Mouse (Mus musculus) midbrain, postnatal 0 days (tissue): ENCODE results near the gene Otud7b. TPM values are rescaled to one million over a fixed set of nuclear protein-coding genes. Genes with fewer than 3 reads are reported as not detected.
"Not testable (repeated sequence)": the region's sequence is repeated elsewhere in the genome, so short reads cannot be mapped to it uniquely, and the experiment has no call there.

Experiments used
- ATAC-seq: fragments of 200-750 bp; cut with Nextera tagmentation; 2 replicates; pipeline ENCODE4 v1.8.0; 2017; ENCODE audit warnings: moderate number of reproducible peaks, mild to moderate bottlenecking, moderate TSS enrichment, moderate library complexity; ENCODE audit not compliant: low FRiP score
- DNase-seq: peaks from one replicate; pipeline ENCODE4 v3.0.0-alpha.2; 2015; ENCODE audit warnings: low spot score
- H3K27ac ChIP-seq: fragments of 300-500 bp; sonication (generic); 2 replicates; pipeline ENCODE4 v1.5.1; 2014; ENCODE audit warnings: low read depth, mild to moderate bottlenecking, low read length, mixed read lengths
- H3K27me3 ChIP-seq: fragments of 300-500 bp; sonication (generic); 2 replicates; pipeline ENCODE4 v1.6.1; 2014; ENCODE audit warnings: low read length, control low read depth, mixed read lengths; ENCODE audit not compliant: insufficient read depth
- H3K36me3 ChIP-seq: fragments of 300-500 bp; sonication (generic); 2 replicates; pipeline ENCODE4 v1.6.1; 2014; ENCODE audit warnings: low read length, control low read depth, mixed read lengths; ENCODE audit not compliant: insufficient read depth
- H3K4me1 ChIP-seq: fragments of 300-500 bp; sonication (generic); 2 replicates; pipeline ENCODE4 v1.6.1; 2014; ENCODE audit warnings: mild to moderate bottlenecking, control low read depth, antibody characterized with exemption, low read length, mixed read lengths; ENCODE audit not compliant: insufficient read depth
- H3K4me2 ChIP-seq: fragments of 300-500 bp; sonication (generic); 2 replicates; pipeline ENCODE4 v1.6.1; 2014; ENCODE audit warnings: low read depth, mild to moderate bottlenecking, low read length, mixed read lengths; ENCODE audit not compliant: poor library complexity, severe bottlenecking
- H3K4me3 ChIP-seq: fragments of 300-500 bp; sonication (generic); 2 replicates; pipeline ENCODE4 v1.5.1; 2014; ENCODE audit warnings: low read depth, mild to moderate bottlenecking, low read length, moderate library complexity
- H3K9ac ChIP-seq: fragments of 300-500 bp; sonication (generic); replicated peaks from 2 replicates; pipeline ENCODE4 v1.6.1; 2014; ENCODE audit warnings: mild to moderate bottlenecking, low read length, moderate library complexity, mixed read lengths; ENCODE audit not compliant: poor library complexity, severe bottlenecking
- H3K9me3 ChIP-seq: fragments of 300-500 bp; sonication (generic); 2 replicates; pipeline ENCODE4 v1.6.1; 2016; ENCODE audit warnings: low read length, control low read depth
- CTCF ChIP-seq: IDR thresholded peaks from 2 replicates; pipeline ENCODE4 v1.5.1; 2016; ENCODE audit warnings: antibody characterized with exemption, mild to moderate bottlenecking
- WGBS: fragments of 180-500 bp; shearing (Covaris S2); extraction: QIAGEN DNeasy Blood & Tissue Kit; methylation state at CpG from one replicate; pipeline ENCODE4 v1.1.7; 2014; 5-methylcytosine and 5-hydroxymethylcytosine counted together
- polyA plus RNA-seq: library from polyadenylated mRNA; unstranded; fragments of >200 nt; fragmentation: Nextera tagmentation; extraction: Ambion mirVana; gene quantifications from 2 replicates; pipeline ENCODE4 v1.2.1, GENCODE M21; 2015
- total RNA-seq: library from RNA; depleted of rRNA; stranded (reverse); fragments of >200 nt; gene quantifications from 2 replicates; pipeline ENCODE4 v1.2.3, GENCODE M21; 2014

Otud7b gene
- total and polyA plus RNA-seq, 2 experiments from 2014 or later, result 7.5 to 14.3 TPM

GRCm38 (mm10) chr3:96194966-96195365, 90.6 kb downstream of the Otud7b start:
- no peak overlapping the region for H3K9ac ChIP-seq
- H3K36me3 ChIP-seq, result peaks cover 32% of the 10 kb centered on the region
- H3K4me1 ChIP-seq, result peaks cover 8% of the 10 kb centered on the region; the same call in 1 of the 2 replicates
- no peak for ATAC-seq
- H3K4me2 ChIP-seq, result no peak overlapping the region
- TF ChIP-seq CTCF, result no peak
- WGBS, result 90% methylated on average over 10 of the region's 10 CpGs
- no peak overlapping the region for H3K27ac ChIP-seq
- no peak for DNase-seq
- no peaks in the 10 kb centered on the region for H3K9me3 ChIP-seq
- no peak overlapping the region for H3K4me3 ChIP-seq
- H3K27me3 ChIP-seq, result no peaks in the 10 kb centered on the region

- H3K27me3 ChIP-seq, result no peaks in the 10 kb centered on the region
- ATAC-seq, result no peak
- 94% methylated on average over 11 of the region's 11 CpGs for WGBS
- peaks cover 8% of the 10 kb centered on the region; the same call in 1 of the 2 replicates for H3K4me1 ChIP-seq
- H3K27ac ChIP-seq, result no peak overlapping the region
- no peak overlapping the region for H3K9ac ChIP-seq
- no peak overlapping the region for H3K4me3 ChIP-seq
- H3K36me3 ChIP-seq, result peaks cover 24% of the 10 kb centered on the region
- no peak overlapping the region for H3K4me2 ChIP-seq
- H3K9me3 ChIP-seq, result no peaks in the 10 kb centered on the region
- DNase-seq, result no peak
- TF ChIP-seq CTCF, result peak; percentile 56
Observed at GRCm38 (mm10) chr3:96195616-96196313, 91.4 kb downstream of the Otud7b start.

- Histone ChIP-seq H3K4me3 (peak overlapping the region; percentile 59), H3K27ac (peak overlapping the region; percentile 100), H3K9ac (peak overlapping the region; percentile 86), H3K9me3 (no peaks in the 10 kb centered on the region), H3K4me1 (peaks cover 8% of the 10 kb centered on the region; the same call in 1 of the 2 replicates), H3K4me2 (peak overlapping the region; percentile 92), H3K36me3 (peaks cover 24% of the 10 kb centered on the region), H3K27me3 (no peaks in the 10 kb centered on the region)
- TF ChIP-seq CTCF, result no peak
- DNase-seq (no peak), ATAC-seq (peak; percentile 8; the same call in 1 of the 2 replicates)
- 19% methylated on average over 27 of the region's 27 CpGs for WGBS
Observed at GRCm38 (mm10) chr3:96196437-96197128, 92.3 kb downstream of the Otud7b start.

- Histone ChIP-seq H3K4me1 (peaks cover 8% of the 10 kb centered on the region; the same call in 1 of the 2 replicates), H3K27me3 (no peaks in the 10 kb centered on the region), H3K27ac (peak overlapping the region; percentile 100), H3K36me3 (peaks cover 24% of the 10 kb centered on the region), H3K9ac (peak overlapping the region; percentile 86), H3K4me2 (peak overlapping the region; percentile 92), H3K9me3 (no peaks in the 10 kb centered on the region), H3K4me3 (peak overlapping the region; percentile 59)
- DNase-seq (peak; percentile 97), ATAC-seq (peak; percentile 93)
- peak; percentile 44 for TF ChIP-seq CTCF
- WGBS, result under 1% methylated on average over 50 of the region's 50 CpGs
Observed at GRCm38 (mm10) chr3:96197129-96197749, 92.9 kb downstream of the Otud7b start.

GRCm38 (mm10) chr3:96198181-96198580, 93.9 kb downstream of the Otud7b start:
- H3K4me3 ChIP-seq, result peak overlapping the region; percentile 59; the same call in 1 of the 2 replicates
- peaks cover 8% of the 10 kb centered on the region; the same call in 1 of the 2 replicates for H3K4me1 ChIP-seq
- H3K9ac ChIP-seq, result peak overlapping the region; percentile 20
- no peak for TF ChIP-seq CTCF
- WGBS, result 7% methylated on average over 6 of the region's 6 CpGs
- ATAC-seq (peak; percentile 38; the same call in 1 of the 2 replicates), DNase-seq (peak; percentile 47)
- peaks cover 14% of the 10 kb centered on the region for H3K36me3 ChIP-seq
- H3K27ac ChIP-seq, result peak overlapping the region; percentile 100
- no peaks in the 10 kb centered on the region for H3K9me3 ChIP-seq
- H3K4me2 ChIP-seq, result peak overlapping the region; percentile 92
- H3K27me3 ChIP-seq, result no peaks in the 10 kb centered on the region

- not testable (repeated sequence) for DNase-seq, H3K4me1 ChIP-seq, H3K36me3 ChIP-seq, H3K27me3 ChIP-seq, H3K9ac ChIP-seq, ATAC-seq, H3K4me3 ChIP-seq, H3K9me3 ChIP-seq
- 31% methylated on average over 7 of the region's 8 CpGs for WGBS
- Histone ChIP-seq H3K4me2 (peak overlapping the region; percentile 30; the same call in 1 of the 2 replicates), H3K27ac (0 out of 2 replicates have a peak overlapping the region, but pooled peaks have one; percentile 18)
Observed at GRCm38 (mm10) chr3:96198601-96199251, 94.4 kb downstream of the Otud7b start.
